Mouse (Mus musculus): ENCODE data around the gene Rrp1b. TPM values are rescaled to one million over a fixed set of nuclear protein-coding genes. Genes with fewer than 3 reads are reported as not detected.
"Not testable (repeated sequence)": the region's sequence is repeated elsewhere in the genome, so short reads cannot be mapped to it uniquely, and the experiment has no call there.

Gene Rrp1b
- total and polyA plus RNA-seq, 3 experiments, result 4.8 to 10.3 (median 7.9) TPM

- intact Hi-C loops (cut with DNase I), result no loop called here
- no peak overlapping the region for H3K27ac ChIP-seq
Observed at GRCm38 (mm10) chr17:32092241-32092619, 56.3 kb downstream of the Rrp1b start.

GRCm38 (mm10) chr17:32092895-32093294 is 57.0 kb downstream of the Rrp1b start:
- Histone ChIP-seq H3K27ac (no peak overlapping the region), H3K36me3 (ENCODE audit: control insufficient read depth, insufficient read depth, low read length) (no peaks in the 10 kb centered on the region), H3K4me1 (ENCODE audit: control insufficient read depth, insufficient read depth, low read length) (peaks cover 3% of the 10 kb centered on the region), H3K9ac (ENCODE audit: low read depth, low read length) (no peak overlapping the region), H3K27me3 (ENCODE audit: control insufficient read depth, insufficient read depth, low read length) (no peaks in the 10 kb centered on the region), H3K4me3 (no peak overlapping the region), H3K79me2 (replicated peaks; ENCODE audit: control insufficient read depth, insufficient read depth, low read length) (no peaks in the 10 kb centered on the region)
- WGBS, result 81% methylated on average over 5 of the region's 5 CpGs
- peak; percentile 53 for TF ChIP-seq CTCF (IDR thresholded peaks at IDR 0.05)
- TF ChIP-seq EP300 (IDR thresholded peaks at IDR 0.05; ENCODE audit: insufficient read depth, low read depth, low read length), result no peak
- no peak for TF ChIP-seq POLR2A (IDR thresholded peaks at IDR 0.05; ENCODE audit: insufficient read depth, low read depth, low read length)
- intact Hi-C loops (cut with DNase I), result no loop called here
- DNase-seq, result no peak

More at GRCm38 (mm10) chr17:32092241-32092619, 56.3 kb downstream of the Rrp1b start:
- Histone ChIP-seq H3K27me3 (ENCODE audit: control insufficient read depth, insufficient read depth, low read length) (no peaks in the 10 kb centered on the region), H3K9ac (ENCODE audit: low read depth, low read length) (no peak overlapping the region), H3K36me3 (ENCODE audit: control insufficient read depth, insufficient read depth, low read length) (no peaks in the 10 kb centered on the region), H3K79me2 (replicated peaks; ENCODE audit: control insufficient read depth, insufficient read depth, low read length) (no peaks in the 10 kb centered on the region), H3K4me1 (ENCODE audit: control insufficient read depth, insufficient read depth, low read length) (peaks cover 3% of the 10 kb centered on the region), H3K4me3 (no peak overlapping the region)
- TF ChIP-seq EP300 (IDR thresholded peaks at IDR 0.05; ENCODE audit: insufficient read depth, low read depth, low read length) (no peak), POLR2A (IDR thresholded peaks at IDR 0.05; ENCODE audit: insufficient read depth, low read depth, low read length) (no peak), CTCF (IDR thresholded peaks at IDR 0.05) (no peak)
- 96% methylated on average over 1 of the region's 1 CpGs for WGBS
- no peak for DNase-seq

GRCm38 (mm10) chr17:32097676-32098075 is 61.8 kb downstream of the Rrp1b start:
- intact Hi-C loops (cut with DNase I), result no loop called here
- Histone ChIP-seq H3K4me3 (no peak overlapping the region), H3K9ac (ENCODE audit: low read depth, low read length) (no peak overlapping the region), H3K27ac (no peak overlapping the region), H3K79me2 (replicated peaks; ENCODE audit: control insufficient read depth, insufficient read depth, low read length) (no peaks in the 10 kb centered on the region), H3K27me3 (ENCODE audit: control insufficient read depth, insufficient read depth, low read length) (no peaks in the 10 kb centered on the region), H3K36me3 (ENCODE audit: control insufficient read depth, insufficient read depth, low read length) (no peaks in the 10 kb centered on the region), H3K4me1 (ENCODE audit: control insufficient read depth, insufficient read depth, low read length) (no peaks in the 10 kb centered on the region; the same call in 1 of the 2 replicates)
- 64% methylated on average over 1 of the region's 1 CpGs for WGBS
- no peak for DNase-seq
- no peak for TF ChIP-seq POLR2A (IDR thresholded peaks at IDR 0.05; ENCODE audit: insufficient read depth, low read depth, low read length)
- no peak for TF ChIP-seq EP300 (IDR thresholded peaks at IDR 0.05; ENCODE audit: insufficient read depth, low read depth, low read length)
- TF ChIP-seq CTCF (IDR thresholded peaks at IDR 0.05), result no peak

- H3K79me2 ChIP-seq (replicated peaks; ENCODE audit: control insufficient read depth, insufficient read depth, low read length); H3K4me3 ChIP-seq; H3K27ac ChIP-seq; H3K27me3 ChIP-seq (ENCODE audit: control insufficient read depth, insufficient read depth, low read length); H3K4me1 ChIP-seq (ENCODE audit: control insufficient read depth, insufficient read depth, low read length); DNase-seq; intact Hi-C loops (cut with DNase I); H3K9ac ChIP-seq (ENCODE audit: low read depth, low read length); H3K36me3 ChIP-seq (ENCODE audit: control insufficient read depth, insufficient read depth, low read length): not testable (repeated sequence)
- WGBS, result 90% methylated on average over 6 of the region's 6 CpGs
Observed at GRCm38 (mm10) chr17:32098905-32099304, 63.0 kb downstream of the Rrp1b start.

GRCm38 (mm10) chr17:32099574-32099942 is 63.7 kb downstream of the Rrp1b start:
- no peaks in the 10 kb centered on the region for H3K27me3 ChIP-seq (ENCODE audit: control insufficient read depth, insufficient read depth, low read length)
- intact Hi-C loops (cut with DNase I), result no loop called here
- H3K27ac ChIP-seq, result no peak overlapping the region; the same call in 1 of the 2 replicates
- no peak for TF ChIP-seq POLR2A (IDR thresholded peaks at IDR 0.05; ENCODE audit: insufficient read depth, low read depth, low read length)
- TF ChIP-seq EP300 (IDR thresholded peaks at IDR 0.05; ENCODE audit: insufficient read depth, low read depth, low read length), result no peak
- TF ChIP-seq CTCF (IDR thresholded peaks at IDR 0.05), result no peak
- no peaks in the 10 kb centered on the region; the same call in 1 of the 2 replicates for H3K4me1 ChIP-seq (ENCODE audit: control insufficient read depth, insufficient read depth, low read length)
- peak overlapping the region; percentile 68 for H3K9ac ChIP-seq (ENCODE audit: low read depth, low read length)
- DNase-seq, result no peak
- H3K79me2 ChIP-seq (replicated peaks; ENCODE audit: control insufficient read depth, insufficient read depth, low read length), result no peaks in the 10 kb centered on the region
- peak overlapping the region; percentile 32; the same call in 1 of the 2 replicates for H3K4me3 ChIP-seq
- 56% methylated on average over 8 of the region's 8 CpGs for WGBS
- H3K36me3 ChIP-seq (ENCODE audit: control insufficient read depth, insufficient read depth, low read length), result no peaks in the 10 kb centered on the region

GRCm38 (mm10) chr17:32099943-32100586 is 64.2 kb downstream of the Rrp1b start:
- Histone ChIP-seq H3K9ac (ENCODE audit: low read depth, low read length) (peak overlapping the region; percentile 68), H3K27me3 (ENCODE audit: control insufficient read depth, insufficient read depth, low read length) (no peaks in the 10 kb centered on the region), H3K27ac (peak overlapping the region; percentile 28), H3K4me1 (ENCODE audit: control insufficient read depth, insufficient read depth, low read length) (no peaks in the 10 kb centered on the region; the same call in 1 of the 2 replicates), H3K36me3 (ENCODE audit: control insufficient read depth, insufficient read depth, low read length) (no peaks in the 10 kb centered on the region), H3K79me2 (replicated peaks; ENCODE audit: control insufficient read depth, insufficient read depth, low read length) (no peaks in the 10 kb centered on the region), H3K4me3 (peak overlapping the region; percentile 32)
- 3% methylated on average over 44 of the region's 44 CpGs for WGBS
- DNase-seq, result peak; percentile 72 to 76
- 0 out of 2 replicates have a peak, but pooled peaks have one; percentile 18 for TF ChIP-seq POLR2A (IDR thresholded peaks at IDR 0.05; ENCODE audit: insufficient read depth, low read depth, low read length)
- TF ChIP-seq CTCF (IDR thresholded peaks at IDR 0.05), result 0 out of 2 replicates have a peak, but pooled peaks have one; percentile 13
- no peak for TF ChIP-seq EP300 (IDR thresholded peaks at IDR 0.05; ENCODE audit: insufficient read depth, low read depth, low read length)
- intact Hi-C loops (cut with DNase I), result no loop called here
